Mouse (Mus musculus) ES-E14 (cell line): ENCODE results near the gene Kcnn1.

Experiments
- CHD2 ChIP-seq: IDR thresholded peaks from 2 replicates; pipeline ENCODE4 v1.6.1; 2014; ENCODE audit warnings: mild to moderate bottlenecking, low read depth, low read length, inconsistent platforms
- ZC3H11A ChIP-seq: IDR thresholded peaks from 2 replicates; pipeline ENCODE4 v1.6.1; 2012; ENCODE audit warnings: low read depth, mild to moderate bottlenecking, inconsistent platforms, low read length, borderline replicate concordance

DNA sequence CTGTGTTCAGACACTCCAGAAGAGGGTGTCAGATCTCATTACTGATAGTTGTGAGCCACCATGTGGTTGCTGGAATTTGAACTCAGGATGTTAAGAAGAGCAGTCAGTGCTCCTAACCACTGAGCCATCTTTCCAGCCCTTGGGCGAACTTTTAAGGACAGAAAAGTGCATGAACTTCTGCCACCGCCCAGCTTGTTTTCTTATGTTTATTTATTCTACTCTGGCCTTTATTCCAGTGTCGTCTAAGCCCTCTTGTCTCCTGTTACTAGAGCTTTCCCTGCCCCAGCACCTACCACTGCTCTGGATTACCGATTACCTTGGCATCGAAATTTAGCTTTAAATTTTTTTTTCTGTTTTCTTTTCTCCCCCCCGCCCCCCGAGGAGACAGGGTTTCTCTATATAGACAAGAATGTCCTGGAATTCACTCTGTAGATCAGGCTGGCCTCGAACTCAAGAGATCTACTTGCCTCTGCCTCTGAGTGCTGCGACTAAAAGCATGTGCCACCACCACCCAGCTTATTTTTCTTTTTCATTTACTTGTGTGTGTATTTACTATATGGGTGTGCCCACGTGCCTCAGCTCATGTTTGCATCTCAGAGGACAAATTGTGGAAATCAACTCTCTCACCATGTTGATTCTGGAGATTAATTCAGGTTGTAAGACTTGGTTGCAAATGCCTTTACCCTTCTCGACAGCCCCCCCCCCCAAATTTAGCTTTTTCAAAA lies 60.1 kb downstream of the Kcnn1 start:
- no peak for TF ChIP-seq CHD2
- no peak for TF ChIP-seq ZC3H11A
